Mouse (Mus musculus) midbrain, embryonic 15.5 days (tissue): ENCODE measurements around the gene Mycbp2. TPM values are rescaled to one million over a fixed set of nuclear protein-coding genes. Genes with fewer than 3 reads are reported as not detected.

Source experiments
- ATAC-seq: fragments of 200-750 bp; cut with Nextera tagmentation; replicated peaks from 2 replicates; pipeline ENCODE4 v1.8.0; 2017; ENCODE audit warnings: moderate TSS enrichment
- H3K27ac ChIP-seq: fragments of 300-500 bp; sonication (generic); 2 replicates; pipeline ENCODE4 v1.5.1; 2015; ENCODE audit warnings: mild to moderate bottlenecking, inconsistent platforms
- H3K27me3 ChIP-seq: fragments of 300-500 bp; sonication (generic); replicated peaks from 2 replicates; pipeline ENCODE4 v1.6.1; 2015; ENCODE audit warnings: inconsistent platforms
- H3K36me3 ChIP-seq: fragments of 300-500 bp; sonication (generic); replicated peaks from 2 replicates; pipeline ENCODE4 v1.6.1; 2015; ENCODE audit warnings: inconsistent platforms
- H3K4me1 ChIP-seq: fragments of 300-500 bp; sonication (generic); 2 replicates; pipeline ENCODE4 v1.6.1; 2015; ENCODE audit warnings: inconsistent platforms
- H3K4me2 ChIP-seq: fragments of 300-500 bp; sonication (generic); 2 replicates; pipeline ENCODE4 v1.6.1; 2015; ENCODE audit warnings: inconsistent platforms, mild to moderate bottlenecking, moderate library complexity
- H3K4me3 ChIP-seq: fragments of 300-500 bp; sonication (generic); 2 replicates; pipeline ENCODE4 v1.5.1; 2015; ENCODE audit warnings: mild to moderate bottlenecking, inconsistent platforms
- H3K9ac ChIP-seq: fragments of 300-500 bp; sonication (generic); 2 replicates; pipeline ENCODE4 v1.6.1; 2015; ENCODE audit warnings: mild to moderate bottlenecking, inconsistent platforms
- H3K9me3 ChIP-seq: fragments of 300-500 bp; sonication (generic); 2 replicates; pipeline ENCODE4 v1.6.1; 2016; ENCODE audit warnings: inconsistent platforms
- WGBS: fragments of 180-500 bp; shearing (Covaris S2); methylation state at CpG from one replicate; pipeline ENCODE4 v1.1.7; 2015; ENCODE audit warnings: mixed read lengths; 5-methylcytosine and 5-hydroxymethylcytosine counted together
- polyA plus RNA-seq: library from polyadenylated mRNA; unstranded; fragments of >200 nt; fragmentation: Nextera tagmentation; extraction: Ambion mirVana; gene quantifications from 2 replicates; pipeline ENCODE4 v1.2.1, GENCODE M21; 2015

Mycbp2 gene
- polyA plus RNA-seq, 1 experiment from 2014 or later: 65.8 TPM

GRCm38 (mm10) chr14:103131991-103132390, 214.6 kb downstream of the Mycbp2 start:
- H3K27ac ChIP-seq: no peak overlapping the region
- H3K27me3 ChIP-seq: no peaks in the 10 kb centered on the region
- H3K9me3 ChIP-seq: no peaks in the 10 kb centered on the region
- no peak overlapping the region for H3K4me3 ChIP-seq
- H3K36me3 ChIP-seq: peaks cover 55% of the 10 kb centered on the region
- 81% methylated on average over 2 of the region's 2 CpGs for WGBS
- no peak overlapping the region for H3K9ac ChIP-seq
- no peak overlapping the region for H3K4me2 ChIP-seq
- ATAC-seq: no peak
- H3K4me1 ChIP-seq: no peaks in the 10 kb centered on the region

- WGBS: 84% methylated on average over 6 of the region's 6 CpGs
- no peak for ATAC-seq
Measured at GRCm38 (mm10) chr14:103125756-103126155, 220.9 kb downstream of the Mycbp2 start.

GRCm38 (mm10) chr14:103114994-103115670, 231.5 kb downstream of the Mycbp2 start:
- no peaks in the 10 kb centered on the region for H3K4me1 ChIP-seq
- H3K36me3 ChIP-seq: peaks cover 55% of the 10 kb centered on the region
- ATAC-seq: no peak
- no peaks in the 10 kb centered on the region for H3K9me3 ChIP-seq
- no peak overlapping the region for H3K4me3 ChIP-seq
- WGBS: 97% methylated on average over 3 of the region's 3 CpGs
- no peaks in the 10 kb centered on the region for H3K27me3 ChIP-seq
- H3K9ac ChIP-seq: no peak overlapping the region
- no peak overlapping the region for H3K27ac ChIP-seq
- no peak overlapping the region for H3K4me2 ChIP-seq

More at GRCm38 (mm10) chr14:103125756-103126155, 220.9 kb downstream of the Mycbp2 start:
- no peaks in the 10 kb centered on the region for H3K9me3 ChIP-seq
- no peak overlapping the region for H3K4me3 ChIP-seq
- no peak overlapping the region for H3K4me2 ChIP-seq
- H3K27me3 ChIP-seq: no peaks in the 10 kb centered on the region
- no peak overlapping the region for H3K9ac ChIP-seq
- H3K36me3 ChIP-seq: peaks cover 64% of the 10 kb centered on the region
- no peak overlapping the region for H3K27ac ChIP-seq
- no peaks in the 10 kb centered on the region for H3K4me1 ChIP-seq

GRCm38 (mm10) chr14:103112606-103113363, 233.8 kb downstream of the Mycbp2 start:
- no peaks in the 10 kb centered on the region for H3K4me1 ChIP-seq
- no peak overlapping the region for H3K4me3 ChIP-seq
- no peak for ATAC-seq
- H3K27ac ChIP-seq: no peak overlapping the region
- H3K4me2 ChIP-seq: no peak overlapping the region
- H3K36me3 ChIP-seq: peaks cover 40% of the 10 kb centered on the region
- no peaks in the 10 kb centered on the region for H3K9me3 ChIP-seq
- H3K27me3 ChIP-seq: no peaks in the 10 kb centered on the region
- 92% methylated on average over 3 of the region's 3 CpGs for WGBS
- H3K9ac ChIP-seq: no peak overlapping the region

- Histone ChIP-seq H3K36me3 (peaks cover 14% of the 10 kb centered on the region), H3K27ac (no peak overlapping the region), H3K4me2 (no peak overlapping the region), H3K9ac (no peak overlapping the region), H3K9me3 (no peaks in the 10 kb centered on the region), H3K27me3 (no peaks in the 10 kb centered on the region), H3K4me3 (no peak overlapping the region), H3K4me1 (no peaks in the 10 kb centered on the region)
- 89% methylated on average over 4 of the region's 4 CpGs for WGBS
- no peak for ATAC-seq
Measured at GRCm38 (mm10) chr14:103109971-103110370, 236.6 kb downstream of the Mycbp2 start.

- no peak overlapping the region for H3K4me3 ChIP-seq
- H3K27me3 ChIP-seq: no peaks in the 10 kb centered on the region
- no peak overlapping the region for H3K4me2 ChIP-seq
- 92% methylated on average over 2 of the region's 2 CpGs for WGBS
- no peaks in the 10 kb centered on the region for H3K9me3 ChIP-seq
- H3K4me1 ChIP-seq: no peaks in the 10 kb centered on the region
- H3K36me3 ChIP-seq: no peaks in the 10 kb centered on the region
- no peak overlapping the region for H3K9ac ChIP-seq
- no peak overlapping the region for H3K27ac ChIP-seq
- ATAC-seq: no peak
Measured at GRCm38 (mm10) chr14:103106301-103106700, 240.3 kb downstream of the Mycbp2 start.

GRCm38 (mm10) chr14:103102731-103103335, 243.8 kb downstream of the Mycbp2 start:
- H3K4me1 ChIP-seq: peaks cover 3% of the 10 kb centered on the region
- 80% methylated on average over 10 of the region's 10 CpGs for WGBS
- no peak overlapping the region for H3K4me3 ChIP-seq
- H3K9me3 ChIP-seq: no peaks in the 10 kb centered on the region
- no peak overlapping the region for H3K27ac ChIP-seq
- no peaks in the 10 kb centered on the region for H3K36me3 ChIP-seq
- H3K4me2 ChIP-seq: no peak overlapping the region
- H3K27me3 ChIP-seq: no peaks in the 10 kb centered on the region
- H3K9ac ChIP-seq: no peak overlapping the region
- ATAC-seq: no peak

- WGBS: 64% methylated on average over 6 of the region's 6 CpGs
- Histone ChIP-seq H3K4me3 (no peak overlapping the region), H3K27me3 (no peaks in the 10 kb centered on the region), H3K9ac (no peak overlapping the region), H3K4me2 (no peak overlapping the region), H3K9me3 (no peaks in the 10 kb centered on the region), H3K4me1 (peaks cover 7% of the 10 kb centered on the region), H3K36me3 (no peaks in the 10 kb centered on the region), H3K27ac (no peak overlapping the region)
- no peak for ATAC-seq
Measured at GRCm38 (mm10) chr14:103102246-103102645, 244.4 kb downstream of the Mycbp2 start.

GRCm38 (mm10) chr14:103101171-103101570, 245.4 kb downstream of the Mycbp2 start:
- 78% methylated on average over 3 of the region's 3 CpGs for WGBS
- ATAC-seq: no peak
- no peak overlapping the region for H3K4me3 ChIP-seq

GRCm38 (mm10) chr14:103100296-103100695, 246.3 kb downstream of the Mycbp2 start:
- Histone ChIP-seq H3K9me3 (no peaks in the 10 kb centered on the region), H3K4me2 (no peak overlapping the region), H3K4me3 (no peak overlapping the region)

More at GRCm38 (mm10) chr14:103101171-103101570, 245.4 kb downstream of the Mycbp2 start:
- Histone ChIP-seq H3K36me3 (no peaks in the 10 kb centered on the region), H3K9me3 (no peaks in the 10 kb centered on the region), H3K9ac (no peak overlapping the region), H3K4me2 (no peak overlapping the region), H3K4me1 (peaks cover 17% of the 10 kb centered on the region), H3K27me3 (no peaks in the 10 kb centered on the region), H3K27ac (no peak overlapping the region)

GRCm38 (mm10) chr14:103099238-103099933, 247.2 kb downstream of the Mycbp2 start, which contains the start of gene Fbxl3:
Gene Fbxl3 (minus strand): TSS chr14:103099566.
- H3K9me3 ChIP-seq: no peaks in the 10 kb centered on the region
- WGBS: under 1% methylated on average over 88 of the region's 88 CpGs
- H3K27me3 ChIP-seq: no peaks in the 10 kb centered on the region
- H3K9ac ChIP-seq: peak within 1 kb of the TSS; percentile 98
- peaks cover 28% of the 10 kb centered on the region for H3K4me1 ChIP-seq
- no peaks in the 10 kb centered on the region for H3K36me3 ChIP-seq
- peak; percentile 85 for ATAC-seq
- H3K4me2 ChIP-seq: peak within 1 kb of the TSS; percentile 83
- peak within 1 kb of the TSS; percentile 98 for H3K27ac ChIP-seq
- H3K4me3 ChIP-seq: peak within 1 kb of the TSS; percentile 97

More at GRCm38 (mm10) chr14:103100296-103100695, 246.3 kb downstream of the Mycbp2 start:
- Histone ChIP-seq H3K36me3 (no peaks in the 10 kb centered on the region), H3K27me3 (no peaks in the 10 kb centered on the region), H3K4me1 (peaks cover 24% of the 10 kb centered on the region), H3K27ac (no peak overlapping the region), H3K9ac (no peak overlapping the region)
- no peak for ATAC-seq
- WGBS: 83% methylated on average over 13 of the region's 13 CpGs
